Mouse (Mus musculus): Measurements from ENCODE around the gene Dnajc5. TPM values are rescaled to one million over a fixed set of nuclear protein-coding genes. Genes with fewer than 3 reads are reported as not detected.

Dnajc5 gene
- polyA plus RNA-seq, 2 experiments = 13.9 to 20.0 TPM

DNA sequence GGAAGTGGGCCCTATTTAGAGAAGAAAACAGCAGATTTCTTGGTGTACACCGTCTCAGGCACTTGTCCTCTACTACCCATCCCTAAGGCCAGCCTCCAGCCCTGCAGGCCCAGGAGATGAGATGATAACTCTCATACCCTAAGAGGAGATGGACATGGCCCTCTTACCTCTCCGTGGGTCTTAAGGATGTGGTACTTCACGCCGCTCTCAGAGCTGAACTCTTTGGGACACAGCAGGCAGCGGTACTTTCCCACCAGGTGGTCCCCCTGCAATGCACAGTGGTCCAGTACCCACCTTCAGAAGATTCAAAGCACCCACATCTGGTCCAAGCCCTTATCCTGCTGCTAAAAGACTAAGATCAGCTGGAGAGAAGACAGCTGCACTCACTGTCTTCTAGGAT is 65.2 kb downstream of the Dnajc5 start:
- H3K27me3 ChIP-seq (ENCODE audit: control insufficient read depth, insufficient read depth, low read length) = no peaks in the 10 kb centered on the region
- DNase-seq (ENCODE audit: low read depth in 3 of 3, low spot score in 3 of 3) = no peak
- no peak overlapping the region for H3K27ac ChIP-seq
- TF ChIP-seq EP300 (IDR thresholded peaks at IDR 0.05; ENCODE audit: low read depth) (no peak), CTCF (IDR thresholded peaks at IDR 0.05; ENCODE audit: low read depth) (no peak)
- no peak overlapping the region for H3K4me2 ChIP-seq (ENCODE audit: low read depth)
- peaks cover 4 to 9% of the 10 kb centered on the region in 2 experiments for H3K4me1 ChIP-seq (replicated peaks; ENCODE audit: control insufficient read depth in 2 of 2, insufficient read depth in 2 of 2, low read length in 1 of 2)
- no peaks in the 10 kb centered on the region for H3K9me3 ChIP-seq (ENCODE audit: control insufficient read depth, low read length)
- 81% methylated on average over 5 of the region's 5 CpGs for WGBS (ENCODE audit: insufficient replicate concordance)
- peaks cover 3% of the 10 kb centered on the region for H3K36me3 ChIP-seq (replicated peaks; ENCODE audit: control insufficient read depth, insufficient read depth, low read depth)
- no peak for ATAC-seq (ENCODE audit: insufficient read depth)
- no peak overlapping the region for H3K4me3 ChIP-seq (ENCODE audit: insufficient read depth in 1 of 2, low read depth in 2 of 2, low read length in 2 of 2)
- H3K9ac ChIP-seq (replicated peaks) = no peak overlapping the region

DNA sequence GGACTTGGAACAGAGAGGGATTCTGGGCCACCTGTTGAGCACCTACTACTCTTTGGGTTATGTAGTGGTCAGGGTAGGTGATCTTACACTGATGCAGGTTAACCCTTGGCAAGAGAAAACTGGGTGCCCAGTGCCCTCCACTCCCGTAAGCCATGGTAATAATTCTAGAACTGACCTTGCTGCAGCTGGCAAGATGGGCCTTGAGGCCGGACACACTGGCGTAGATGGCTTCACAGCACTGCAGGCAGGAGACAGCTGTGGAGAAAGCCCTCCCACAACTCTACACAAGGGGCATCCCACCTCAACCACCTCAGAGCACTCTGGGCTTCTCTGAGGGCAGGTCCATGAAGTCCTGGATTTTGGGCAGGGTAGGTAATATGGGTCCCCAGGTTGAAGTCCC is 65.8 kb downstream of the Dnajc5 start:
- peaks cover 10 to 11% of the 10 kb centered on the region in 2 experiments for H3K4me1 ChIP-seq (replicated peaks; ENCODE audit: control insufficient read depth in 2 of 2, insufficient read depth in 2 of 2, low read length in 1 of 2)
- TF ChIP-seq EP300 (IDR thresholded peaks at IDR 0.05; ENCODE audit: low read depth) (no peak), CTCF (IDR thresholded peaks at IDR 0.05; ENCODE audit: low read depth) (no peak)
- DNase-seq (ENCODE audit: low read depth in 3 of 3, low spot score in 3 of 3) (no peak), ATAC-seq (ENCODE audit: insufficient read depth) (no peak)
- H3K4me3 ChIP-seq (ENCODE audit: insufficient read depth in 1 of 2, low read depth in 2 of 2, low read length in 2 of 2) = no peak overlapping the region
- H3K4me2 ChIP-seq (ENCODE audit: low read depth) = no peak overlapping the region
- no peaks in the 10 kb centered on the region for H3K9me3 ChIP-seq (ENCODE audit: control insufficient read depth, low read length)
- no peak overlapping the region for H3K9ac ChIP-seq (replicated peaks)
- no peaks in the 10 kb centered on the region for H3K27me3 ChIP-seq (ENCODE audit: control insufficient read depth, insufficient read depth, low read length)
- H3K36me3 ChIP-seq (replicated peaks; ENCODE audit: control insufficient read depth, insufficient read depth, low read depth) = peaks cover 3% of the 10 kb centered on the region
- H3K27ac ChIP-seq = no peak overlapping the region
- WGBS (ENCODE audit: insufficient replicate concordance) = 81% methylated on average over 3 of the region's 3 CpGs

DNA sequence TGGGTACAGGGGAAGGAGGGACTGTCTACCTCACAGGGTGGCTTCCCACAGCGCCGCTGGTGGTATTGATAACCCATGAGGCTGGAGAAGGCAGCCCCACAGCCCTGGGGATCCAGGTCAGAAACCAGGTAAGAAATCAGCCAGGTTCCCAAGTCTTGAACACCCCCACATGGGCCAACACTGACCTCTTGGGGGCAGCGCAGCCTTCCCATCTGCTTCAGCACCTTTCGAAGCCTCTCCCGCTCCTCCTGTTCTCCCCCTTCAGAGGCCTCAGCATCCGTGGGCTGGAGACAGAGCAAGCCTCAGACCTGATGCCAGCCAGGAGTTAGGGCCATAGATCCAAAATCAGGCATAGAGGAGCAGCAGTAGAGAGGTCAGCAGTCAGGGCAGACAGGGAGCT is 67.5 kb downstream of the Dnajc5 start:
- no peak overlapping the region for H3K9ac ChIP-seq (replicated peaks)
- peaks cover 3% of the 10 kb centered on the region for H3K36me3 ChIP-seq (replicated peaks; ENCODE audit: control insufficient read depth, insufficient read depth, low read depth)
- 69% methylated on average over 6 of the region's 6 CpGs for WGBS (ENCODE audit: insufficient replicate concordance)
- H3K9me3 ChIP-seq (ENCODE audit: control insufficient read depth, low read length) = no peaks in the 10 kb centered on the region
- no peak for ATAC-seq (ENCODE audit: insufficient read depth)
- TF ChIP-seq EP300 (IDR thresholded peaks at IDR 0.05; ENCODE audit: low read depth) (no peak), CTCF (IDR thresholded peaks at IDR 0.05; ENCODE audit: low read depth) (peak; percentile 34; the same call in 1 of the 2 replicates)
- DNase-seq (ENCODE audit: low read depth in 3 of 3, low spot score in 3 of 3) = no peak
- no peak overlapping the region for H3K4me2 ChIP-seq (ENCODE audit: low read depth)
- peaks cover 13 to 14% of the 10 kb centered on the region in 2 experiments for H3K4me1 ChIP-seq (replicated peaks; ENCODE audit: control insufficient read depth in 2 of 2, insufficient read depth in 2 of 2, low read length in 1 of 2)
- no peaks in the 10 kb centered on the region for H3K27me3 ChIP-seq (ENCODE audit: control insufficient read depth, insufficient read depth, low read length)
- no peak overlapping the region for H3K27ac ChIP-seq
- H3K4me3 ChIP-seq (ENCODE audit: insufficient read depth in 1 of 2, low read depth in 2 of 2, low read length in 2 of 2) = no peak overlapping the region

DNA sequence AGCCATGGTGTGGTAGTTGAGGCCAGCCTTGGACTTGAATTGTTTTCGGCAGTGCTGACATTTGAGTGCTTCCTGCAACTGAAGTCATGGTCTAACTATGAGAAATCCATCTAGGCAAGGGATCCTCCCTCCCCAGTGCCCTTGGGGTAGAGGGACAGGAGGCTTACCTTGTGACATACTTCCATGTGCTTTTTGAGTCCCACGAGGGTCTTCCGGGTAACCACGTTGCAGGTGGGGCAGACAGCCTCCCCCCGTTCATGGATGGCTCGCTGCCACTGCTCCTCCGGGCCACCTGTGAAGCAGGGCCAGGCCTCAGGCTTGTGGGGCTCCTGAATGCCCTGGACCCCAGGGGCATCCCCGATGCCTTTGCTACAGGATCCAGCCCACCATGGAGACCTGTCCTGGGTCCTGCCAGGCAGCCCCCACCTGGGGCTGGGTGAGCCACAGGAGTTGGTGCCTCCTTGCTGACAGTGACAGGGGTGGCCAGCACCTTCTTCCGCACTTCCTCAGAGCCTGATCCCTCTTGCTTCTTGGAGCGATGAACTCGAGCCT is 68.0 kb downstream of the Dnajc5 start:
- Histone ChIP-seq H3K4me2 (ENCODE audit: low read depth) (no peak overlapping the region), H3K27ac (no peak overlapping the region), H3K36me3 (replicated peaks; ENCODE audit: control insufficient read depth, insufficient read depth, low read depth) (peaks cover 3% of the 10 kb centered on the region), H3K4me1 (replicated peaks; ENCODE audit: control insufficient read depth in 2 of 2, insufficient read depth in 2 of 2, low read length in 1 of 2) (peaks cover 13 to 17% of the 10 kb centered on the region in 2 experiments), H3K4me3 (ENCODE audit: insufficient read depth in 1 of 2, low read depth in 2 of 2, low read length in 2 of 2) (no peak overlapping the region), H3K27me3 (ENCODE audit: control insufficient read depth, insufficient read depth, low read length) (no peaks in the 10 kb centered on the region), H3K9me3 (ENCODE audit: control insufficient read depth, low read length) (no peaks in the 10 kb centered on the region), H3K9ac (replicated peaks) (no peak overlapping the region)
- no peak for ATAC-seq (ENCODE audit: insufficient read depth)
- DNase-seq (ENCODE audit: low read depth in 3 of 3, low spot score in 3 of 3) = no peak
- TF ChIP-seq CTCF (IDR thresholded peaks at IDR 0.05; ENCODE audit: low read depth) = no peak
- TF ChIP-seq EP300 (IDR thresholded peaks at IDR 0.05; ENCODE audit: low read depth) = no peak
- WGBS (ENCODE audit: insufficient replicate concordance) = 81% methylated on average over 11 of the region's 11 CpGs

DNA sequence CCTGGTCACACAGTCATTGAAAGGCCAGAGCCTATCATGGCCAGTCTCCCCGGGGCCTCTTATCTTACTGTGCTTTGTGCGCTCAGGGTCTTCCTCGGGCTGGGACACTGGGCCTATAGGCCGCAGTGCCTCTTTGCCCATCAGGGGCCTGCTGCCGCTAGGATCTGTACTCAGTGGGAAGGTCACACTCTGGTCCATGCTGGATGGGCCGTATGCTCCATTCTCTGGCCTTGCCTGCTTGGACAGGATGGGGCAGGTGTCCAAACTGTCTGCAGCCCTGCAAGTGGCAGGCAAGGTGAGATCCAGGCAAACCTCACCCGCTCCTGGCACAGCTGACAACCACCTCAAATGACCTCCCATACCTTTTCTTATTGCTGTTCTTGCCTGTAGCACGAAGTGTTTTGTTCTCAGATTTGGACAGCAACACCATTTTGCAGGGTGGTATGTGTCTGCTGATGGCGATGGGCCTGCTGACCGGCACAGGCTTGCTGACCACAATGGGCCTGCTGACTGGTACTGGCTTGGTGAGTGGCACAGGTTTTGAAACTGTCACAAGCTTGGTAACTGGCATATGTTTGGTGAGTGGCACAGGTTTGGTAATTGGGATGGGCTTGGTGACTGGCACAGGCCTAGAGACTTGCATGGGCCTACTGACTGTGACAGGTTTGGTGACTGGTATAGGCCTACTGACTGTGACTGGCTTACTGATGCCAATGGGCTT is 68.9 kb downstream of the Dnajc5 start:
- WGBS (ENCODE audit: insufficient replicate concordance) = 83% methylated on average over 10 of the region's 10 CpGs
- no peaks in the 10 kb centered on the region for H3K9me3 ChIP-seq (ENCODE audit: control insufficient read depth, low read length)
- no peak overlapping the region for H3K9ac ChIP-seq (replicated peaks)
- ATAC-seq (ENCODE audit: insufficient read depth) (no peak), DNase-seq (ENCODE audit: low read depth in 3 of 3, low spot score in 3 of 3) (no peak)
- no peak overlapping the region for H3K27ac ChIP-seq
- peaks cover 3% of the 10 kb centered on the region for H3K36me3 ChIP-seq (replicated peaks; ENCODE audit: control insufficient read depth, insufficient read depth, low read depth)
- peaks cover 13 to 17% of the 10 kb centered on the region in 2 experiments for H3K4me1 ChIP-seq (replicated peaks; ENCODE audit: control insufficient read depth in 2 of 2, insufficient read depth in 2 of 2, low read length in 1 of 2)
- TF ChIP-seq EP300 (IDR thresholded peaks at IDR 0.05; ENCODE audit: low read depth) (no peak), CTCF (IDR thresholded peaks at IDR 0.05; ENCODE audit: low read depth) (no peak)
- no peaks in the 10 kb centered on the region for H3K27me3 ChIP-seq (ENCODE audit: control insufficient read depth, insufficient read depth, low read length)
- no peak overlapping the region for H3K4me2 ChIP-seq (ENCODE audit: low read depth)
- H3K4me3 ChIP-seq (ENCODE audit: insufficient read depth in 1 of 2, low read depth in 2 of 2, low read length in 2 of 2) = no peak overlapping the region

All from liver, embryonic 14.5 days (tissue).